In the genomic region with DNA sequence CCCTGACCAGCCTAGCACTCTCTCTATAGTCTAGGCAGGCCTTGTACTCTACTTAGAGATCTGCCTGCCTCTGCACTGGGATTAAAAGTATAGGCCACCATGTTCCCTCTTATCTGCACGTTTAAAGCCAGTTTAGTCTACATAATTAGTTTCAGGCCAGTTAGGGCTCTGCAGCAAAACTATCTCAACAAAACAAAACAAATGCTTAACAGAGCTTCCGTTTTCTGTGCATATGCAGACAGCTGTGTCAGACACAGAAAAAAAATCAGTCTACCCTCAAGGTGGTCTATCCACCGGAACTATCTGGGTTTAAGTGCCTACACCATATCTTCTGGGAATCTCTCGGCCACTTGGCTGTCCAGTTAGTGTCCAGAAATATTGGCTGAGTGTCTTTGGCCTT, we compare ENCODE assay signal across 21 mouse cellular contexts.
"Had no signal": no experiment of that assay in that cellular context is flagged by ENCODE, and none has a peak within 500 bp of the region (broad histone marks: within the 10 kb centered on the region; RNA-seq: fewer than 3 reads in every experiment).

No protein-coding gene starts in this region.

- H3K4me3 ChIP-seq: intestine, embryonic 15.5 days; layer of hippocampus, adult 2 months; limb, embryonic 10.5 days; limb, embryonic 13.5 days; liver, embryonic 13.5 days; midbrain, embryonic 12.5 days; midbrain, embryonic 15.5 days; neural tube, embryonic 12.5 days; neural tube, embryonic 15.5 days; stomach, embryonic 15.5 days had no signal

- H3K9me3 ChIP-seq: intestine, embryonic 15.5 days; limb, embryonic 10.5 days; limb, embryonic 13.5 days; liver, embryonic 13.5 days; midbrain, embryonic 12.5 days; midbrain, embryonic 15.5 days; neural tube, embryonic 12.5 days; neural tube, embryonic 15.5 days; stomach, embryonic 15.5 days had no signal

- H3K4me2 ChIP-seq: intestine, embryonic 15.5 days; limb, embryonic 13.5 days; liver, embryonic 13.5 days; lung, embryonic 14.5 days; midbrain, embryonic 12.5 days; midbrain, embryonic 15.5 days; neural tube, embryonic 12.5 days; neural tube, embryonic 15.5 days; stomach, embryonic 15.5 days had no signal

- H3K27me3 ChIP-seq: intestine, embryonic 15.5 days; limb, embryonic 13.5 days; midbrain, embryonic 15.5 days; neural tube, embryonic 12.5 days; neural tube, embryonic 15.5 days; stomach, embryonic 15.5 days had no signal

- DNase-seq: kidney, adult 18-20 months; kidney, adult 9 months; kidney, postnatal 14 days; layer of hippocampus, adult 9-11 months; liver; liver, embryonic 13.5 days; lung, embryonic 14.5 days; lung, postnatal 10 days; lung, postnatal 36 days; right cerebral cortex, adult 18-20 months; right cerebral cortex, postnatal 14 days; right cerebral cortex, postnatal 4 days had no signal

- ATAC-seq: intestine, embryonic 15.5 days; midbrain, embryonic 15.5 days had no signal

- H3K9ac ChIP-seq: intestine, embryonic 15.5 days; limb, embryonic 13.5 days; liver, embryonic 13.5 days; lung, embryonic 14.5 days; midbrain, embryonic 12.5 days; midbrain, embryonic 15.5 days; neural tube, embryonic 12.5 days; neural tube, embryonic 15.5 days; stomach, embryonic 15.5 days had no signal

- H3K27ac ChIP-seq: intestine, embryonic 15.5 days; layer of hippocampus, adult 2 months; limb, embryonic 10.5 days; limb, embryonic 13.5 days; liver, embryonic 13.5 days; midbrain, embryonic 12.5 days; midbrain, embryonic 15.5 days; neural tube, embryonic 12.5 days; stomach, embryonic 15.5 days had no signal

- H3K36me3 ChIP-seq: liver, embryonic 13.5 days; midbrain, embryonic 15.5 days had no signal
